Mouse (Mus musculus) thymus, postnatal 36 days (tissue): Measurements from ENCODE around the gene Dmd.
"Not testable (repeated sequence)": the region's sequence is repeated elsewhere in the genome, so short reads cannot be mapped to it uniquely, and the experiment has no call there.

ENCODE experiments used
- DNase-seq, 2 experiments: peaks; one replicate each; pipeline ENCODE4 v3.0.0; 2022; ENCODE audit warnings: mixed read lengths in 2 of 2

Dmd gene

DNA sequence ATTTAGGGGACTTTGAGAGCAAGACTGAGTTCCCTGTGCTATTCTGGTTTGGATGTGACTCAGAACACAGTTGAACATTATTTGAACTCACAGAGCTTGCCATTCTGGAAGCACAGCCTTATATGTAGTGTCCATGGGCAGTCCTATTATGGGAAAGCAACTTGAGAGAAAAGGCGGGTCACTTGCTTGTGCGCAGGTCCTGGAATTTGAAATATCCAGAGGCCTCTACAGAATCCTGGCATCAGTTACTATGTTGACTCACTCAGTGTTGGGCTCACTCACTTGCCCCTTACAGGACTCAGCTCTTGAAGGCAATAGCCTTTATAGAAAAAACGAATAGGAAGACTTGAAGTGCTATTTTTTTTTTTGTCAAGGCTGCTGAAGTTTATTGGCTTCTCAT is at the start of gene Dmd:
Gene Dmd, plus strand, starts transcription at position 241 of the 400 bp plus-strand sequence.
- DNase-seq, result no peak

DNA sequence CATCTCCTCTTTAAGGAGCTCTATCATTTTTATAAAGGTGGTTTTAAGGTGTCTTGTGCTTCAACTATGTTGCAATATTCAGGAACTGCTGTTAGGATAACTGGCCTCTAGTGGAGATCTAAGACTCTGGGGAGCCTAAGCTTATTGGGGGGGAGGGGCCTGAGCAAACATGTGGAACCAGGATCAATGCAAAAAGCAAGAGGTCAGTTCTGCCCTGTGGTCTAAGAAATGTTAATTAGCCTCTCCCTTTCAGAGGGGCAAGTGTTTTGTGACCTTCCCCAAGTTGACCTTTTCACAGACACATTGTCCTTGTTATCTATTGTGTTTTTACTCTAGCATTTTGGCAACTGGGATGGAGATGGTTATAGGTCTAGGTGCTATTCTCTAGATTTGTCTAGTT is 47.2 kb upstream of the Dmd start:
- DNase-seq, result no peak

DNA sequence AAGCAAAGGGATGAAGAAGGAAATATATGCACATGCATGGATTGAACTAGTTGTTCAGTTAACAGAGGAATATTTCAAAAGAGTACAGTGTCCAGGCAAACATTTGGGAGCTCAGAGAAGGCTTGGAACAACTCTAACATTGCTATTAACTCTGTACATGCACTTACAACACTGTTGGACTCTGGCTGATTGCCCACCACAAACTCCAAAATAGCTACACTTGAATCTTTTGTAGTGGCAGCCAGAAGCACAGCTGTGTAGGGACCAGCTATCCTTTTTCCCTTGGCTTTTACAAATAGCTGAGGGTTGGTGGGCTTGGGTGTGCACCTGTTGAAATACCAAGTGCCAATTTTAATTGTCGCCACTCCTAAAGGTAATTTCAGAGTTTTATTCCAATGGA is 39.0 kb downstream of the Dmd start:
- no peak for DNase-seq

DNA sequence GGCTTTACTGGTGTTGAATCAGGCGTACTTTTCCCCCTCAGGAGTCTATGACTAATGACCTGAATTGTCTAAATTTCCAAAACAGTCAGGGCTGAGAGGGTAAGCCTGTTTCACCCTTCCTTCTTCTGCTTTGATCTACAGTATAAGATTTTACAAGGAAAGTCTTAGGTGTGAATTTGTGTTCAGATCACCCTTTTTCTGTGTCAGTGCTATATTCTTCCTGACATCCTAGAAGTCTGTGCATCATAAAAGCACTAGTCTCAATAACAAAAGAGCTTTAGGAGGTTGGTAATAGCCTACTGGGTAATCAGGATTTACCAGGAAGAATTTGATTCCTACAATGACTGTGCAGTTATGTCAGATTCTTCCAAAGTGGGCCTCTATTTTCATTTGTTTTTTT is 101.5 kb downstream of the Dmd start:
- no peak for DNase-seq

DNA sequence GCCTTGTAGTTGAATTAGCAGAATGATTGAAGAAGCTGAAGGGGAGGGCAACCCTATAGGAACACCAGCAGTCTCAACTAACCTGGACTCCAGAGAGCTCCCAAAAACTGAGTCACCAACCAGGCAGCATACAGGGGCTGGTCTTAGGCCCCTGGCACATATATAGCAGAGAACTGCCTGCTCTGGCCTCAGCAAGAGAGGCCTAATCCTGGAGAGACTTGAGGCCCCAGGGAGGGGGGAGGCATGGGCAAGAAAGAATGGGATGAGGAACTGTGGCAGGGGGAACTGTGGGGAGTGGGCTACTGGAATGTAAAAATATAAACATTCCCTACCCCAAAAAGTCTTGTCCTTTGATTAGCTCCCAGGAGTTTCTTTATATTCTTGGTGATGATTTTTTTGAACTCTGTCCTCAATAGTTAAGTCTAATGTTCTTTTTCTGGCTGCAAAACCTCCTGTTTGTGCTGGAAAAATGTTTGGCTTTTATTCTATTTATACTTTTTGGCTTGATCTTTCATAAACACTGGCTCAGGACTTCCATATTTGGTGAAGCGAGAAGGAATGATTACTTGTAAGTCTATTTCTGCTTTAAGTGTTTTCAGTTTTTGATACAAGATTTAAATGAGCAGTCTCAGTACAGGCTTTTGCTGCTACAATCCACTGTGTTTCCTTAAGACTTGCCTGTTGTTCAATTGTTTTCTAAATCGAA is 167.7 kb downstream of the Dmd start:
- DNase-seq, result no peak

DNA sequence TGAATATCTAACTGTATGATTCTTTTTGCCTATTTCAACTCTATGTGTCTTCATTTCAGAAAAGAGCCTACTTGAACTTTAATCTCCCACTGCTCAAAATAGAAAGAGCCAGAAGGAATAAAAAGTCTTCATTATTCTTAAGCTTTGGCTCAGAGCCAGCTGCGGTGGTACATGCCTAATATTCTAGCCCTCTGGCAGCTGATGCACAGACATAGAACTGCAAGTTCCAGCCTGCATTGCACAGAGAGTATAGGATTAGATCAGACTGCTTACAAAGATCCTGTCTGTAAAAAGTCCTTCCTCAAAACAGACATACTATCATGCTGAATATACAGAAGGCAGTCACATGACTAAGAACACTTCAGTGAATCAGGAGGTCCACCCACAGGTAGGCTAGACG is 168.5 kb downstream of the Dmd start:
- no peak for DNase-seq

DNA sequence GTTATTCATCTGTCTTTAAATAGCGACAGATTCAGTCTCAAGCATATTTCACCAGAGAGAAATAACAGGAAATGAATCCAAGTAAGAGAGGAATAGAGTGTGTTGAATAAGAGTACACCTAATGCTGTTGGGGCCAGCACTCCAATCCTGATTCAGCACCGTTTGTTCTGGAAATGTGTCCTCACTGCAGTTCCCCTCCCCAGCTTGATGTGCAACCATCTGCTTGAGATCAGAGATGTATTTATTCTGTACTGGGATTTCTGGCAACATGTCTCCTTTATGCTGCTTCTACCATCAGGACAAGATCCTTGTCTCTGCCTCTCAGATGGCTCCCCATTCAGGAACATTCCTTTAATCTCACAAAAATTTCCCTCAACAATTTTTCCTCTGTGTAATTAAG is 271.9 kb downstream of the Dmd start:
- no peak for DNase-seq

DNA sequence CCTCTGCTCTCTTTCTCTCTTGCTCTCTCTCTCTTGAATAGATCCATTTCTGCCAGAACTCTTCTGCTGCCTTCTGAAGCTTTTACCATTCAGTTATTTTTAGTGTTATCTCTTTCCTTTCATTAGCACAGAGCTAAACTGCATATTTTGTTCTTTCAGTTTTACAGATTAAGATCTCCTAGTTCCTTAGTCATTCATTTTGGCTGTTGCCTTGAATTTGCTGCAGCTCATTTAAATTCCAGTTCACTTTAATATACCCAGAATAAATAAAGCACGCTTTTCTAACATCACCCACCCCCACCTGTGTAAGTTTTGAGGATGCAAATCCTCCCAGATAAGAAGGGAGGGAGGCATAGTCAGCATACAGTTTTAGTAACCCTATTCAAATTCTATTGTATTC is 272.4 kb downstream of the Dmd start:
- DNase-seq, result no peak

DNA sequence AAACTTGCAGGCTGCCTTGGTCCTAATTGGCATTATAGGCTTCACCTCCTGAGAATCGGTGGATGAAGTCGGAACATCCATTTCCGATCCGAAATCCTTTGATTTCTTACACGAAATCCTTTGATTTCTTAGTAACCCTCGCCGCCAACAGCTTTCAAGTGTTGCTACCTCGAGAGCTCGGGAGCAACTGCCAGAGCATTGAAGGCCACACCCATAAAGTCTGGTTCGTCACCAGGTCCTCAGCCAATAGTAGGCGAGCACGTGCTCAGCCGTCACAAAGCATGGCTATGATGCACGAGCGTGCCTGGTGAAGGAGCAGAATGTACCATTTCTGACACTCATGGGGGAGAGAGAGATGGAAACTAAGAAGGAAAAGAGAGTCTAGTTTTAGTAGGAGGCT is 538.9 kb downstream of the Dmd start, which contains the start of gene Tsga8:
Gene Tsga8, minus strand, starts transcription at position 327 of the 400 bp plus-strand sequence.
- no peak for DNase-seq

DNA sequence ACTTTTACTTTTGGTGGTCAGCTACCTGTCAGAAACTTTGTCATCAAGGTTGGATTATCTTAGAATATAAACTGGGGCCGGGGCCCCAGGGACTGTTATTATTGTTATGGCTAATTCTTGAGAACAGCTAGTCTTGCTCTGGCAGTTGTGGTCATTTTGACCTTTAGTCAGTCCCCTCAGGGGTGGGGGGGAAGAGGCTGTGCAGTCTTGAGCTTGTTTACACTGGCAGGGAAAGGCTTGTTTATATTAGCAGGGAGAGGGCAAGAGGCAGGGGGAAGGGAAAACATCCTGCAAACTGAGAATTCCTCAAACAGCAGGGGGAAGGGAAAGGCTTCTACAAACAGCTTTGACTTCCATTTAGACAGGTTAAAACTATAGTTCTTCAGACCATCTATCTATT is 726.3 kb downstream of the Dmd start:
- no peak for DNase-seq

DNA sequence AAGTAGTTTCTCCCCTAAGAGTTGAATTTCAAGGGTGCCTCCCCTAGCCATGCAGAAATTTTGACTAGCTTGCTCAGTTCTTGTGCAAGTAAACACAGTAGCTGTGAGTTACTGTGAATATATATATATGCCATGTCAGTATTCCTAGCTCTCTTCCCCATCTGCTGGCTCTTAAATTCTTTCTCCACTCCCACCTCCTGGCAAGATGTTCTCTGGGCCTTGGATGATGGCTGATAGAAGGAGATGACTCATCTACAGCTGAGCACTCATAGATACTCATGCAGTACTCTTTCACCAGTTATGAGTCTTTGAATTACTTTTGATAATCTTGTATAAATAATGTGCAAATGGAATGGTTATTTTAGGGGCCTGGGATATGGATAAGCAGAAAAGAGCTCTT is 737.9 kb downstream of the Dmd start:
- DNase-seq, result no peak

DNA sequence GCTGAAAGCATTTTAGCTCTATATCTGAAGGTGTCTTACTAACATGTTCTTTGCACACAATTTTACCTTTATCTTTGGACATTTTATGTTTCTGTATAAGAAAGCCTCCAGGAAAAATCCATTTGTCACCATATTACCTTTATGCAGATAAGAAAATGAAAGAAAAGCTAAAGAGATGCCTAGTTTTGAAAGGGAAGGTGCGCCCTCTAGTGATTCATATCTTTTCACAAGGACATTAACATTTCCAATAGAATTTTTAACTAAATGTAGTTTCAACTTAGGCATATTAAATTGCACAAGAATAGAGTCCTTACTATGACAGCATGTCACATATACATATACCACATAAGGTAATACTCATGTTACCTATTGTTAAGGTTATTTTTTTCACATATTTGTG is 791.9 kb downstream of the Dmd start:
- DNase-seq, result no peak

DNA sequence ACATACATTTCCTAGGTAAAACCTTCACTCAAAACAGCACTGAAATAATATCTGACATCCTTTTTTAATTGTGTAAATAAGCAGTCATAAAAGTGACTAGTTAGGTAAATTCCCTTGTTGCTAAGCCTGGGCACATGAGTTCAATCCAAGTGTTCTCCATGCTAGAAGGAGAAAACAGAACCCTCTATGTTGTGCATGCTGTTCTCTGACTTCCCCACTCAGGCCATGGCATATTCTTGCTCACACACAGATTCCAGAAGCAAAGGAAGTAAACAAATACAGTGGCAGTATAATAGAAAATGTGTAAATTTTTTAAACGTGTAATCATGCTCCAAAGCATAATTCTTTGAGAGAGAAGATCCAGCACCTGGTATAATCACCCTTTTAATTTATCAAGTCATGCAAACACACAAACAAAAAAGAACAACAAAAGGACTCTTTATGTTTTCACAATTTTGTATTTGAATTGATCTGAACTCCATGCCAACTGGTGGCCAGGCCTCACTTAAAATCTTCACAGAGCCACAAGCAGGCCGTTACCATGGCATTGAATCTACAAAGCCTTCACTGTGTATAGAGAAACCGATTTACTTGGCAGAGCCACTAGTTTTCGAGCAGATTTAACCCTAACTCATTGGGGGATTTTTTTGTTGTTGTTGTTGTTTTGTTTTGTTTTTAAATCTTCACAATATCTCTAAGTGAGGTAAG is 797.8 kb downstream of the Dmd start:
- DNase-seq, result no peak

DNA sequence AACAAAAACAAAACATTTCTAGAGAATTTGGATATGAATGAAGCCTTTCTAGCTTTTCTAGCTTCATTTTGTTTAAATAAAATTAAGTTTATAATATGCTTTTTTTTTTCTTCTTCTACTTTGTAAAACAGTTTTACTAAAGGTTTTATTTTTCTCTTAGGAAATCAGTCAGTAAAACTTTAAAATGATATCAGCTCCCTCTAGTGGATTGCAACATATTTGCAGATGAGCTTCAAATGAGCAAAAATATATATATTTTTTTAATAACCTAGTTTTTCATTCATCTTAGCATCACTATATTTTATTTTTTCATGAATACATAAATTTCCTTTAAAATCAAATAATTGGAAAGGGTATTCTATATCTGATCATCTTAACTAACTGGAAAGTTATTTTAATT is 838.7 kb downstream of the Dmd start:
- DNase-seq, result no peak

DNA sequence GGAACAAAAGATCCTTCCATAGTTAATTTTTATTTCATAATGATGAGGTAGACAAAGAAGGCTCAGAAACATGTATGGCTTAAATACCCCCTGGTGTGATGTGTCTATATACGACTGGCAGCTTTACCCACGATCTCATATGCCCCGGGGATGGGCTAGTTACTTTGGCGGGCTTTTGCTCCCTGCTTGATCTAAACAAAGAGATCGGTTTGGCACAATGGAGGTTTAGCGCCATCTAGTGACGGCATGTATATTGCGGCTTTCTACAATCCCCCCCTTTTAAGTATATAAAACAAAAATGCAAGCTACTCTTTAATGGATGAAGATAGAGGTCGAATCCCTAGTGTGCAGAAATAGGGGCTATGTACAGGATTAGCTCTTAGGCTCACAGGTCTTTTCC is 918.8 kb downstream of the Dmd start:
- DNase-seq, result not testable (repeated sequence)

DNA sequence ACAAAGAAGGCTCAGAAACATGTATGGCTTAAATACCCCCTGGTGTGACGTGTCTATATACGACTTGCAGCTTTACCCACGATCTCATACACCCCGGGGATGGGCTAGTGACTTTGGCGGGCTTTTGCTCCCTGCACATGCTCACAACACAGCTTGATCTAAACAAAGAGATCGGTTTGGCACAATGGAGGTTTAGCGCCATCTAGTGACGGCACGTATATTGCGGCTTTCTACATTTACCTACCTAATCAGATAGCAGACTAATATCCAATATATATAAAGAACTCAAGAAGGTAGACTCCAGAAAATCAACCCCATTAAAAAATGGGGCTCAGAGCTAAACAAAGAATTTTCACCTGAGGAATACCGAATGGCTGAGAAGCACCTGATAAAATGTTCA is 926.7 kb downstream of the Dmd start:
- peak in 1 of 2 experiments; percentile 5 for DNase-seq

DNA sequence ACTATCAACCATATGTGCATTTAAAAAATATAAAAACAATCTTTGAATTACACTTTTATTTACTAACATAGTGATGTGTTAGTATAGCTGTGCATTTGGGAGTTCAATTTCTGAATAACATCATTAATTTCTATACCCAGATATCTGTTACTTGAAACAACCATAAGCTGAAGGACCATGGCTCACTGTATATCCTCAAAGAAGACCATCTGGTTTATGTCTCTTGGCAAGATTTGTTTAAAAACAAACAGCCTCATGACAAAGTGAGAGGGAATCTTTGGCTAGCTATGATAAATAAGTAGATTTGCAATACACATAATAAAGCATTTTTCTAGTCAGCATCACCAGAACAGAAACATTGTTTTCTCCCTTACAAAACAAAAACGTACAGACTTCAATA is 1027.2 kb downstream of the Dmd start:
- no peak for DNase-seq

DNA sequence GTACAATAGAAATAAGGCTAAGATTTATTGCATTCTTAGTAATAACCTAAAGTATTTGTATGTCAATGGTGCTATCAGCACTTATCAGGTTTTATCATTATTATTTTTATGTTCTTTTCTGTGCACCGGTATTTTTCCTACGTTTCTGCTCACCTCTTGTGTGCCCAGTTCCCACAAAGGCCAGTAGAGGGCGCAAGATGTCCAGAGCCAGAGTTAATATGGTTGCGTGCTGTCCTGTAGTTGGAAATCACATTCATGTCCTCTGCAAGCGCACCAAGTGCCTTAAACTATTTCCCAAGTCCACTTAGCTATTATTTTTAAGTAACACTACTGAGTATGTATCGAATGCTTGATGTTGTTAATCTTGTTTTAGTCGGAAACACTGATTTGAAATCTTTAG is 1052.6 kb downstream of the Dmd start:
- DNase-seq, result no peak

DNA sequence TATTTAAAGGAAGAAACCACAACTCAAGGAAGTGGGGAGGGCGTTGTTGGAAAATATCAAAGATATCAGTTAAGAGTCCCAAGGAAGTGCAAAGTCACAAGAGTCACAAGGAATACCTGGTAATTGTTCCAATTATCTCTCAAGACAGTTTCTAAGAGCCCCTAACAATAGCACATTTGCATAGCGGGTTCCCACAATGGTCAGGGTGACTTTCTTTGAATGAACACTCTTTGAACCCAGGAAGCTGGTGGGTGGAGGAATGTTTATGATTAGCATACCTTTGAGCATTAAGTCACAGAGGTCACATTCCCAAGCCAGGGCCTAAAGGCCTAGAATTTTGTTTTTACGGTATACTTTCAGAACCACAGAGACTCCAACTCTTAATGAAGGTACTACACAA is 1113.8 kb downstream of the Dmd start:
- not testable (repeated sequence) for DNase-seq

DNA sequence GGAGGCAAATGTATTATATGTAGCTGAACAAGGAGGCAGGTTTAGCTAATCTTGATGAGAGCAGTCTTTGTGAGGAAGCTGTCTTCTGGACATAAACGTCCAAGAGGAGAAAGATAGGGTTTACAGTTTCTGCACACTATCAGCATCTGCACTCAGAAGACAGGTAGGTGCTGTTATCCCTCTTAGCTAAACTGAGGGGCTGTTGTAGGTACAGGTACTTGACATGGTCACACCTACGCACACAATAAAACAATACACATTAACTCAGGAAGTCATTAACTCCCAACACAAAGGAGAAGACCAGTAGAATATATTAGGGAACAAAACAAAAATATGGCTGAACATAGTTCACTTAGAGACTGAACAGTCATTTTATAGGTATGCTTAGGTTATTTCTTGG is 1217.2 kb downstream of the Dmd start:
- no peak for DNase-seq

DNA sequence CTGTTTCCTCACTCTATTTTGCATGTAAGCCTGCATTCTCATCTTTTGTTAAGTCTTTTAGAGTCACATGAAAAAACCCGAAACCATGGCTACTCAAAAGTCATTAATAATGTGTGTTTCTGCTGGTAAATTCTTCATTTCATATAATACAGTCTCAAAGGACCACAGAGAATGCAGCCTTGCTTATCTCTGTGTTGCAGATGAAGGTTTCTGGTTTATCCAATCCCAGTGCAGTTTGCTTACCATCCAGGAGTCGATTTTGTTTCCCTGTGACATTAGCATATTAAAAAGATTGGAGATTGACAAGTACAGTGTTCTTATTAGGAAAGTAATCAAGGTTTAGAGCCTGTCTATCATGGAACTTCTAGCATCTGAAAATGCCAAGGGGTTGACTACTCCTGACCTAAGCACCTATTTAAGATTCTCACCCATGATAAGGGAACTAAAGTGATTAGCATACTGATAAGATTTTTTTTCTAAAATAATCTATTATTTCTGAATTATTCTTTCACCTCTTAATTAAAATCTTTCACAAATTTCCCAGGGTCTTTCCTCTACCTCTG is 1292.7 kb downstream of the Dmd start:
- DNase-seq, result no peak

DNA sequence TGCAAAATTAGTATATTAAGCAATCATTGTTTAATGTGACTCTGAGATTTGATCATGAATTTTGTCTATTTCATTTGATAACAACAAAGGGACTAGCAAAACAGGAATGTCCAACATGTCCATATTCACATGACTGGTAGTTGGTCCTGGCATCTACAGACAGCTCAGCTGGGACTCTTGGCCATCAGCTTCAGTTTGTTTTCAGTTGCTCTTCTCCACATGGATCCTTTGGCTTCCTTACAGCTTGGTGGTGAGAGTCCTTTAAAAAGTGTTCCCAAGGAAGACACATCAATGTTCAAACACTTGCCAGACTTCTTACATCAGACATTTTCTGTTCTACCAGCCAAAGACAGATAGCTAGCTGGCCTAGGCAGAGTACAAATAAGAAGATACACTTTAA is 1381.9 kb downstream of the Dmd start:
- no peak for DNase-seq

DNA sequence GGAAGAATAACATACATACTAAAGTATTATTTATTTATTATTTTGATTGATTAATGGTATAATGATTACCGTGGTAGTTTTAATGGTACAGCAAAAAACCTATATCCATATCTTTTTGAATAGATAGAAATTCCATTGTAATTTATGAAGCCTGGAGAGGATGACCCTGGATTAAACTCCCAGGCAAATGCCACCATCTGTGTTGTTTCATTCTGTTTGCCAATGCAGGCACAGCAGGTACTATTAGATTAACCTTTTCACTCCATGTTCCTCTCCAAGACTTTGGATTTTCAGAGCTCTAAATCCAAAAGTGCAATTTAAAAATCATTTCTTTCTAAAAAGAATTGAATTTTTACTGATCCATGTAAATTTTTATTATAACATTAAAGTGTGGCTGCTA is 1383.5 kb downstream of the Dmd start:
- DNase-seq, result no peak

DNA sequence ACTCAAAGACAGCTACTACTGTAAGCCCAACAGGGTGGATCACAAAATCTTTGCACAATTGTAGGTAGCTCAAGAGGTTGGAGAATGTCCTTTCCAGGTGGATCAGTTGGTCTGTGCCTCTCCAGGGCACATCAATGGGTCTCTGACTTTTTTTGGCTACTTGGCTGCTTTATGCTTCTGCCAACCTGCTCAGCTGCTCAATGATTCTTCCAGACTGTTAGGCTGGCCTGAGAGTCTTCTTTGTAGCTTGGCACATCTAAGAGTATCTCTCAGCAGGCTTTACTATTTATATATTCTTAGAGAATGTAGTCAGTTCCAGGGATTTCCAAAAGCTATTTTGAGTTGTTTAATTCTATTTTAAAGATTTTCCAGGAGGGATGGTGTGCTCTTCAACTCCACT is 1416.3 kb downstream of the Dmd start:
- DNase-seq, result no peak
